Mouse (Mus musculus): Measurements from ENCODE around the gene Atp5b. TPM values are rescaled to one million over a fixed set of nuclear protein-coding genes. Genes with fewer than 3 reads are reported as not detected.

The Atp5b gene
- polyA plus RNA-seq, 1 experiment = 483 TPM

- H3K27ac ChIP-seq (ENCODE audit: insufficient read depth, low read depth, low read length) = peak overlapping the region; percentile 74
Observed at GRCm38 (mm10) chr10:128095003-128095636, 12.0 kb downstream of the Atp5b start.

GRCm38 (mm10) chr10:128096313-128096692, 13.2 kb downstream of the Atp5b start:
- Histone ChIP-seq H3K27ac (ENCODE audit: insufficient read depth, low read depth, low read length) (no peak overlapping the region), H3K4me3 (ENCODE audit: insufficient read depth, low read length) (peak overlapping the region; percentile 87), H3K4me1 (ENCODE audit: control insufficient read depth, insufficient read depth, low read length) (peaks cover 23% of the 10 kb centered on the region)
- TF ChIP-seq POLR2A (IDR thresholded peaks at IDR 0.05; ENCODE audit: borderline replicate concordance, low read depth, low read length) = no peak
- TF ChIP-seq CTCF (IDR thresholded peaks at IDR 0.05; ENCODE audit: low read depth, low read length) = no peak

More at GRCm38 (mm10) chr10:128095003-128095636, 12.0 kb downstream of the Atp5b start:
- peak overlapping the region; percentile 44 for H3K4me3 ChIP-seq (ENCODE audit: insufficient read depth, low read length)
- no peak for TF ChIP-seq POLR2A (IDR thresholded peaks at IDR 0.05; ENCODE audit: borderline replicate concordance, low read depth, low read length)
- TF ChIP-seq CTCF (IDR thresholded peaks at IDR 0.05; ENCODE audit: low read depth, low read length) = no peak
- peaks cover 23% of the 10 kb centered on the region for H3K4me1 ChIP-seq (ENCODE audit: control insufficient read depth, insufficient read depth, low read length)

GRCm38 (mm10) chr10:128096693-128097586, 13.9 kb downstream of the Atp5b start:
- TF ChIP-seq CTCF (IDR thresholded peaks at IDR 0.05; ENCODE audit: low read depth, low read length) (no peak), POLR2A (IDR thresholded peaks at IDR 0.05; ENCODE audit: borderline replicate concordance, low read depth, low read length) (no peak)
- peaks cover 24% of the 10 kb centered on the region for H3K4me1 ChIP-seq (ENCODE audit: control insufficient read depth, insufficient read depth, low read length)
- H3K27ac ChIP-seq (ENCODE audit: insufficient read depth, low read depth, low read length) = peak overlapping the region; percentile 61
- peak overlapping the region; percentile 87 for H3K4me3 ChIP-seq (ENCODE audit: insufficient read depth, low read length)

GRCm38 (mm10) chr10:128097587-128097971, 14.5 kb downstream of the Atp5b start:
- Histone ChIP-seq H3K4me1 (ENCODE audit: control insufficient read depth, insufficient read depth, low read length) (peaks cover 26% of the 10 kb centered on the region), H3K27ac (ENCODE audit: insufficient read depth, low read depth, low read length) (peak overlapping the region; percentile 61), H3K4me3 (ENCODE audit: insufficient read depth, low read length) (peak overlapping the region; percentile 87)
- TF ChIP-seq POLR2A (IDR thresholded peaks at IDR 0.05; ENCODE audit: borderline replicate concordance, low read depth, low read length) (no peak), CTCF (IDR thresholded peaks at IDR 0.05; ENCODE audit: low read depth, low read length) (no peak)

GRCm38 (mm10) chr10:128110103-128110761, 27.2 kb downstream of the Atp5b start:
- no peak for TF ChIP-seq CTCF (IDR thresholded peaks at IDR 0.05; ENCODE audit: low read depth, low read length)
- no peak for TF ChIP-seq POLR2A (IDR thresholded peaks at IDR 0.05; ENCODE audit: borderline replicate concordance, low read depth, low read length)
- Histone ChIP-seq H3K27ac (ENCODE audit: insufficient read depth, low read depth, low read length) (no peak overlapping the region), H3K4me3 (ENCODE audit: insufficient read depth, low read length) (no peak overlapping the region), H3K4me1 (ENCODE audit: control insufficient read depth, insufficient read depth, low read length) (peaks cover 5% of the 10 kb centered on the region; the same call in 1 of the 2 replicates)

- Histone ChIP-seq H3K4me1 (ENCODE audit: control insufficient read depth, insufficient read depth, low read length) (peaks cover 5% of the 10 kb centered on the region; the same call in 1 of the 2 replicates), H3K27ac (ENCODE audit: insufficient read depth, low read depth, low read length) (no peak overlapping the region), H3K4me3 (ENCODE audit: insufficient read depth, low read length) (no peak overlapping the region)
- TF ChIP-seq CTCF (IDR thresholded peaks at IDR 0.05; ENCODE audit: low read depth, low read length) (no peak), POLR2A (IDR thresholded peaks at IDR 0.05; ENCODE audit: borderline replicate concordance, low read depth, low read length) (no peak)
Observed at GRCm38 (mm10) chr10:128111227-128111626, 28.2 kb downstream of the Atp5b start.

- Histone ChIP-seq H3K4me1 (ENCODE audit: control insufficient read depth, insufficient read depth, low read length) (peaks cover 6% of the 10 kb centered on the region), H3K4me3 (ENCODE audit: insufficient read depth, low read length) (no peak overlapping the region), H3K27ac (ENCODE audit: insufficient read depth, low read depth, low read length) (no peak overlapping the region)
- TF ChIP-seq POLR2A (IDR thresholded peaks at IDR 0.05; ENCODE audit: borderline replicate concordance, low read depth, low read length) (no peak), CTCF (IDR thresholded peaks at IDR 0.05; ENCODE audit: low read depth, low read length) (no peak)
Observed at GRCm38 (mm10) chr10:128123833-128124232, 40.8 kb downstream of the Atp5b start.

GRCm38 (mm10) chr10:128124831-128125230, 41.8 kb downstream of the Atp5b start:
- Histone ChIP-seq H3K4me1 (ENCODE audit: control insufficient read depth, insufficient read depth, low read length) (peaks cover 3% of the 10 kb centered on the region), H3K27ac (ENCODE audit: insufficient read depth, low read depth, low read length) (no peak overlapping the region)
- TF ChIP-seq POLR2A (IDR thresholded peaks at IDR 0.05; ENCODE audit: borderline replicate concordance, low read depth, low read length) = no peak
- TF ChIP-seq CTCF (IDR thresholded peaks at IDR 0.05; ENCODE audit: low read depth, low read length) = no peak

GRCm38 (mm10) chr10:128125951-128126350, 42.9 kb downstream of the Atp5b start:
- no peak for TF ChIP-seq CTCF (IDR thresholded peaks at IDR 0.05; ENCODE audit: low read depth, low read length)
- TF ChIP-seq POLR2A (IDR thresholded peaks at IDR 0.05; ENCODE audit: borderline replicate concordance, low read depth, low read length) = no peak
- no peak overlapping the region for H3K4me3 ChIP-seq (ENCODE audit: insufficient read depth, low read length)
- peaks cover 8% of the 10 kb centered on the region for H3K4me1 ChIP-seq (ENCODE audit: control insufficient read depth, insufficient read depth, low read length)
- no peak overlapping the region for H3K27ac ChIP-seq (ENCODE audit: insufficient read depth, low read depth, low read length)

More at GRCm38 (mm10) chr10:128124831-128125230, 41.8 kb downstream of the Atp5b start:
- H3K4me3 ChIP-seq (ENCODE audit: insufficient read depth, low read length) = no peak overlapping the region

Measured in bone marrow macrophage, adult 2 months (primary cell).